Mouse (Mus musculus): ENCODE measurements at regions not wholly inside any gene's neighbourhood (a gene's known extent, or its start where the extent isn't known, plus 50 kb on each side); places are given as distances from the start of the nearest gene placed in this dataset.
A peak's percentile ranks its signal among the peaks of the same experiment; 100 is the strongest.

DNA sequence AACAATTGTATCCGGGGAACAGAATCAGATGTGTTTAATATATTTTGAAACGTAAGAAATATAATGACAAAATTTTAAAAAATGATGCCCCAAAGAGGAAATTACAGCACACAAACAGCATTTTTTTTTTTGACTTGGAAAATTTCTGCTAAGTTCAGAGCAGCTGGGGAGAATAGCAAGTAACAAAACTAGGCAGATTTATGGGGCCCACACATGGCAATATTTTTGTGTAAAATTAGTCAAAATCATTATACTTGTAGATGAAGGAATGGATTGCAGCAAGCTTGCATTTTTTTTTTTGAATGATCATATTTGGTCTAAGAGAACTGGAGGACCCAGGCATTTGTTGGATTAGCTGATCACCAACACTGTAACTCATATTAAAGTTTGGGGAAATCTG, 189.4 kb downstream of the Map2k6 start:
- no peak for ATAC-seq (replicated peaks; ENCODE audit: poor library complexity, severe bottlenecking)

GRCm38 (mm10) chr11:110595266-110595862, 196.4 kb downstream of the Map2k6 start:
- no peak for ATAC-seq (replicated peaks; ENCODE audit: poor library complexity, severe bottlenecking)

GRCm38 (mm10) chr11:110605041-110605882, 206.3 kb downstream of the Map2k6 start:
- ATAC-seq (replicated peaks; ENCODE audit: poor library complexity, severe bottlenecking) = peak; percentile 84

- no peak for ATAC-seq (replicated peaks; ENCODE audit: poor library complexity, severe bottlenecking)
Observed at GRCm38 (mm10) chr11:110609276-110609675, 210.4 kb downstream of the Map2k6 start.

DNA sequence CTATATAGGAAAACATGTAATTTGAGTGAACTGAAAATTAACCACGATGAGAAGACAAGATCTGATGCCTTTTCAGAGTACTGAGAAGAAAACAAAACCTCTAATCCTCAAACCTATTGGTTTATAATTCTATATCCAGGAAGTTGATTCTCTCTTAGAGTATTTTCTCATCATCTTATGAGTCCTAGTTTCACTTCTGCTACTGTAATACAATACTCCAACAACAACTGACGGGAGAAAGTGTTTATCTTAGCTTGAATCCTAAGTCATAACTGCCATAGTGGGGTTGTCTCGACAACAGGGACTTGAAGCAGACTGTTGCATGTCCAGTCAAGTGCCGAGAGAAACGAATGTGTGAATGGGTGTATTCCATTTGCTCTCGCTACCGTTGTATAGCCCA, 211.9 kb downstream of the Map2k6 start:
- peak; percentile 87 for ATAC-seq (replicated peaks; ENCODE audit: poor library complexity, severe bottlenecking)

GRCm38 (mm10) chr11:110632001-110632400, 233.1 kb downstream of the Map2k6 start:
- ATAC-seq (replicated peaks; ENCODE audit: poor library complexity, severe bottlenecking) = no peak

- ATAC-seq (replicated peaks; ENCODE audit: poor library complexity, severe bottlenecking) = no peak
Observed at GRCm38 (mm10) chr11:110633351-110633750, 234.4 kb downstream of the Map2k6 start.

- ATAC-seq (replicated peaks; ENCODE audit: poor library complexity, severe bottlenecking) = peak; percentile 100
Observed at GRCm38 (mm10) chr11:110642485-110642884, 243.6 kb downstream of the Map2k6 start.

DNA sequence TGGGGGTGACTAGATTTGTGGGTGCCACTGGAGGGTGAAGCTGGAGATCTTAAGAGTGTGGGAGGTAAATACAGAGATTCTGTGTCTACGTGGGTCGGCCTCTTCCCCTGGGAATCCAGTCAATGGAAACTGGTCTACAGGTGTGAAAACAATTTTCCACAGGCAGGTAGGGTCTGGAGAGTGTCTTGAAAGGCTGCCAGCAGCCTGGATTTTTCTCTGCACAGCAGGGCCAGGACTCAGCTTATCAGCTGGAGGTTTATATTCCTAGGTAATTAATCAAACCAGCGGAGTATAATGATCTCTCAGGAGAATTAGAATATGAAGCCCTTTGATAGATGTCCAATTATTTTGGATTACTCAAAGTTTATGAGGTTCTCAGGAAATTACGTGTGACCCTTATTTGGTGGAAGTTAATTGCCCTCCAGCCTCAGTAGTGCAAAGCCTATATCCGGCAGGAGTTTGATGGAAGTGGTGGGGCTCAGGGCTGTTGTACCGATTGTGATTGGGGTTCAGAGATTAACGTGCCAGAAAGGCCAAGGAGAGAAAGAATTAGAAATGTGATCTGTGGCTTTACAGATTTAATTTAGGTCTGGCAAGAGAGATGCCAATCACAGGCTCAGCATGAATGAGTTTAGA, 250.8 kb downstream of the Map2k6 start:
- no peak for ATAC-seq (replicated peaks; ENCODE audit: poor library complexity, severe bottlenecking)

DNA sequence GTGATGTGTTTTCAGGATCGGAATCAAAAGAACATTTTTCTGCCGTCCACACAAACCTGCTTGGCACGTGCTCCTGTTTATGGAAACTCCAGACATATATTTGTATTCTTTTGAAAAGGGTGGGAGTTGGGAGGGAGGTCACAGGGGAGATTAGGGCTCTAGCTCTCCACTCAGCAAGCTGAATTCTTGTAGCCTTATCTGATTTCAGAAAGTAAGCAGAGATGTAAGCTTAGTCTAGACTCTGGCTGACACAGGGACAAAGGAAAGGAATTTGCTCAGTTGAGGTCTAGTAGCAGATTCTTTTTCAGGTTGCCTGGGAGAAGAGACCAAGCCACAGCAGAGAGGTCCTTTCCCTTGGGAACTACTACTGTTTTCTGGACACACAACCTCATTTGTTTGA, 253.1 kb downstream of the Map2k6 start:
- no peak for ATAC-seq (replicated peaks; ENCODE audit: poor library complexity, severe bottlenecking)

- ATAC-seq (replicated peaks; ENCODE audit: poor library complexity, severe bottlenecking) = no peak
Observed at GRCm38 (mm10) chr11:110656524-110657156, 257.7 kb downstream of the Map2k6 start.

DNA sequence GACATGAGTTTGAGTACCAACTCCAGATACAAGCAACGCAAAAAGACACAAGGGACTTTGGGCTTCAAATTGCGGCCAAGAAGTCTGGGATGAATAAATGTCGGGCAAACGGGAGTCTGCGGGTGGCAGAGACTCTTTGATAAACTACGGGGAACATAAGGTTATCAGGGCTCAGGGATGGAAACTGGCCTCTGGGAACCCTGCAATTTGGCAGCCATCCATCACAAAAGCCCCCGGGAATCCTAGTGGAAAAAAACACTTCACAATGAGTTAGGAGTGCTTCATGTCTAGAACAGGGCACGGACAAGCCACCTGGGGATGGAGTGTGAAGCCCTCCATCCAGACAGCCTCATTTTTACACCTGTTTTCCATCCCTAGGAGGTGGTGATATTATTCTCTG, 258.9 kb downstream of the Map2k6 start:
- ATAC-seq (replicated peaks; ENCODE audit: poor library complexity, severe bottlenecking) = no peak

DNA sequence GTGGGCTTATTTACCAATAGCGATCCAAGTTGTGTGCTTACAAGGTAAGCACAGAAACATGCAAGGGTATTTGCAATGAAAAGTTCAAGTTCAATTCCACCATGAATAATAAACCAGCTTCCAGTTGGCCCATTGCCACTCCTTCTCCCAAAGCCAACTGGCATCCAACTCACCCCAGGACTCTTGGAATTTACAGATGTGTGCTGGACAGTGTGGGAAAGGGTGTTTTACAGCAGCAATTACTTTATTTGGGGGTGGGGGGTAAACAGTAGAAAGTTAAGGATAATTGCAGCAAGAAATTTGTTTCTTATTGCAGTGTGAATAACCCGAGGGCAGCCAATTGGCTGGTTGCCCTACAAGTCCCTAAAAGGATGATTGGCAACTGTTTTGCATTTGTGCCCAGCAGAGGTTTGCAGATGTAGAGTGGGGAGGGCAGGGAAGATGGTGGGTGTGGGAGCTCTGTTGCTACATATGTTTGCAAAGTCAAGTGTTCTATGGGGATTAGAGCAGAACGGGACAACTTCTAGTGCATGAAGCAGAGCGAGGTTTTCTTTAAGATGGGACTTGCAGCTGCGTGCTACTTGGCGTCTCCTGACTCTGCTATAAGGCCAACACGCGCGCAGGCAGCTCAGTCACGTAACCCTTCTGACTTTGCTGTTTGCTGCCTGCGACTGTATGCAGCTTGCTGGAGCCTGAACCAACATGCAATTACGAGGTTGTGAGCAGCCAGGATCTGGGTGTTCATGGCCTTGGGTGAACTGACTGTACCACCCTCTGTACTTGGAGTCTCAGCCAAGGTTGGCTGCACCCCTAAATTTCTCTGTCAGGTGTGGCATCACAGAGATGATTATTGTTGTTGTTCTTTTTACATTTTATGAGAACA, 271.9 kb downstream of the Map2k6 start:
- ATAC-seq (replicated peaks; ENCODE audit: poor library complexity, severe bottlenecking) = no peak

DNA sequence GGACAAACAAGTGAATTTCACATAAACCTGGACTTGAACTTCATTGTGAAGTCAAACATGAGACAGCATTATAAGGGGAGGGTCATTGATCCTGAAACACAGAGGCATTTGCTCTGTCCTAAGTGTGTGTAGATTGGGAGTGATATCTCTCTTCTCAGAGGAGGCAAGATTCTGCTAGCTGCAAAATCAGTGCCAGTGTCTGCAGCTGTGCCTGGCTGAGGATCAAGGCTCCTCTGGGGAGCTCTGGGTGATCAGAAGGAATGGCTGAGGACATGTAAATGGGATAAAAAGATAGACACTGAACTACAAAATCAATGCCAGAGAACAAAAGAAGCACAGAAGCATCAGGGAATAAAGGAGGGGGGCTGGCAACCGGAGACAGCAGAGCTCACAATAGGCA, 274.0 kb downstream of the Map2k6 start:
- no peak for ATAC-seq (replicated peaks; ENCODE audit: poor library complexity, severe bottlenecking)

GRCm38 (mm10) chr11:110692824-110693223, 275.0 kb upstream of the Kcnj16 start:
- peak; percentile 90 for ATAC-seq (replicated peaks; ENCODE audit: poor library complexity, severe bottlenecking)

GRCm38 (mm10) chr11:110697067-110697466, 270.8 kb upstream of the Kcnj16 start:
- peak; percentile 68 for ATAC-seq (replicated peaks; ENCODE audit: poor library complexity, severe bottlenecking)

- ATAC-seq (replicated peaks; ENCODE audit: poor library complexity, severe bottlenecking) = peak; percentile 54
Observed at GRCm38 (mm10) chr11:110698342-110698741, 269.5 kb upstream of the Kcnj16 start.

DNA sequence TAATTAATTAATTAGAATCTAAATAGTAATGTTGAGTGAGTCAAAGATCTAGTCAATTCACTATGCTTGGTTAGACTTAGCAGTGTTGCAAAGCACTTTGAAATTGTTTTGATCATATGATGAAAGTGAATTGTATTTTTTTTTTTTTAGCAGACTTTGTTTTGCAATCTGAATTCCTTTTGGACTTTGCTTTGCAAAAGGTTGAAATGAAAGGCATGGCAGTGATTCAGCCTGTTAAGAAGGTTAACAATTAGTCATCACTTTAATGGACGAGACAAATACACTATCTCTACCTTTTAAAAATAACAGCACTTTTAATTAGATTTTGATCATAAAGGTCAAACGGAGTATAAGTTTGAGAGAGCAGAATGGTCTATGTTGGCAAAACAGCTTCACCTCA, 266.9 kb upstream of the Kcnj16 start:
- no peak for ATAC-seq (replicated peaks; ENCODE audit: poor library complexity, severe bottlenecking)

GRCm38 (mm10) chr11:110702119-110702518, 265.7 kb upstream of the Kcnj16 start:
- peak; percentile 85 for ATAC-seq (replicated peaks; ENCODE audit: poor library complexity, severe bottlenecking)

GRCm38 (mm10) chr11:110703511-110703910, 264.3 kb upstream of the Kcnj16 start:
- ATAC-seq (replicated peaks; ENCODE audit: poor library complexity, severe bottlenecking) = no peak
